Mouse (Mus musculus) heart, postnatal 0 days (tissue): Measurements from ENCODE around the gene Gnl3.

Experiments
- CTCF ChIP-seq: IDR thresholded peaks from 2 replicates; pipeline ENCODE4 v1.5.1; 2016; ENCODE audit warnings: antibody characterized with exemption, control low read depth, low read depth
- EP300 ChIP-seq: IDR thresholded peaks from 2 replicates; pipeline ENCODE4 v1.6.1; 2016; ENCODE audit warnings: antibody characterized with exemption, low read depth

GRCm38 (mm10) chr14:31011588-31011987 is 7.4 kb downstream of the Gnl3 start:
- TF ChIP-seq CTCF: no peak
- TF ChIP-seq EP300: no peak
